8 mouse cellular contexts compared by ENCODE assay signal in genomic region chr10:99261636-99262318, GRCm38 (mm10). TPM values are rescaled to one million over a fixed set of nuclear protein-coding genes. Genes with fewer than 3 reads are reported as not detected.
DNase-seq lines count a peak whose midpoint lies in the region; ATAC-seq and TF ChIP-seq lines count a peak whose summit lies in the region.

No protein-coding gene starts in this region.

- no peaks in the 10 kb centered on the region for H3K27me3 ChIP-seq in heart, embryonic 13.5 days (replicated peaks)
- peaks cover 41% of the 10 kb centered on the region for H3K27me3 ChIP-seq in liver, embryonic 14.5 days (ENCODE audit: control insufficient read depth, insufficient read depth, low read length)
- no peaks in the 10 kb centered on the region for H3K27me3 ChIP-seq in stomach, embryonic 15.5 days (replicated peaks)

- peak overlapping the region; percentile 76 for H3K4me3 ChIP-seq in bone marrow, adult 2 months (replicated peaks; ENCODE audit: control insufficient read depth, low read depth, low read length)
- H3K4me3 ChIP-seq in embryonic fibroblast, embryonic 13.5 days (ENCODE audit: insufficient read depth, low read length): peak overlapping the region; percentile 54
- peak overlapping the region; percentile 95 for H3K4me3 ChIP-seq in heart, embryonic 13.5 days
- peak overlapping the region; percentile 47 to 57 for H3K4me3 ChIP-seq in liver, embryonic 14.5 days (ENCODE audit: insufficient read depth in 1 of 2, low read depth in 2 of 2, low read length in 2 of 2)
- H3K4me3 ChIP-seq in stomach, embryonic 15.5 days (replicated peaks): peak overlapping the region; percentile 69

- peak; percentile 64; the same call in 1 of the 2 replicates for TF ChIP-seq POLR2A in bone marrow, adult 2 months (IDR thresholded peaks at IDR 0.05; ENCODE audit: borderline replicate concordance, control insufficient read depth, low read depth, low read length)
- peak; percentile 75 for TF ChIP-seq POLR2A in embryonic fibroblast, embryonic 13.5 days (IDR thresholded peaks at IDR 0.05; ENCODE audit: low read depth, low read length)

- H3K4me1 ChIP-seq in bone marrow, adult 2 months (ENCODE audit: control insufficient read depth, insufficient read depth, low read length): no peaks in the 10 kb centered on the region; the same call in 1 of the 2 replicates
- no peaks in the 10 kb centered on the region for H3K4me1 ChIP-seq in embryonic fibroblast, embryonic 13.5 days (ENCODE audit: control insufficient read depth, insufficient read depth, low read length)
- peaks cover 23% of the 10 kb centered on the region for H3K4me1 ChIP-seq in heart, embryonic 13.5 days
- H3K4me1 ChIP-seq in liver, embryonic 14.5 days (replicated peaks; ENCODE audit: control insufficient read depth in 2 of 2, insufficient read depth in 2 of 2, low read length in 1 of 2): 0 out of 4 replicates have a peak, but pooled peaks cover 0 to 2% of the 10 kb centered on the region in 2 experiments
- H3K4me1 ChIP-seq in stomach, embryonic 15.5 days: peaks cover 11% of the 10 kb centered on the region; the same call in 1 of the 2 replicates

- peak; percentile 93 for DNase-seq in CD4-positive helper T cell, adult 2 months (ENCODE audit: low read depth, low spot score)
- DNase-seq in kidney, postnatal 10 days: peak; percentile 92
- no peak for DNase-seq in liver, embryonic 14.5 days (ENCODE audit: low read depth in 3 of 3, low spot score in 3 of 3)
- peak; percentile 87 for DNase-seq in neural tube, embryonic 10.5 days (ENCODE audit: extremely low spot score, low spot score)

- peaks cover 12% of the 10 kb centered on the region for H3K36me3 ChIP-seq in heart, embryonic 13.5 days
- H3K36me3 ChIP-seq in liver, embryonic 14.5 days (replicated peaks; ENCODE audit: control insufficient read depth, insufficient read depth, low read depth): no peaks in the 10 kb centered on the region
- no peaks in the 10 kb centered on the region for H3K36me3 ChIP-seq in stomach, embryonic 15.5 days

- TF ChIP-seq CTCF in bone marrow, adult 2 months (IDR thresholded peaks at IDR 0.05; ENCODE audit: control insufficient read depth, insufficient read depth, low read length): no peak
- no peak for TF ChIP-seq CTCF in embryonic fibroblast, embryonic 13.5 days (IDR thresholded peaks at IDR 0.05; ENCODE audit: borderline replicate concordance, insufficient read depth, low read length)
- no peak for TF ChIP-seq CTCF in liver, embryonic 14.5 days (IDR thresholded peaks at IDR 0.05; ENCODE audit: low read depth)

- H3K9ac ChIP-seq in heart, embryonic 13.5 days: peak overlapping the region; percentile 93
- peak overlapping the region; percentile 48 for H3K9ac ChIP-seq in liver, embryonic 14.5 days (replicated peaks)
- H3K9ac ChIP-seq in stomach, embryonic 15.5 days: peak overlapping the region; percentile 80

- no peak for TF ChIP-seq EP300 in liver, embryonic 14.5 days (IDR thresholded peaks at IDR 0.05; ENCODE audit: low read depth)

- under 1% methylated on average over 62 of the region's 62 CpGs for WGBS in bone marrow, adult 2 months
- WGBS in heart, embryonic 13.5 days: under 1% methylated on average over 62 of the region's 62 CpGs
- WGBS in liver, embryonic 14.5 days (ENCODE audit: insufficient replicate concordance): under 1% methylated on average over 54 of the region's 62 CpGs
- WGBS in stomach, embryonic 15.5 days: under 1% methylated on average over 61 of the region's 62 CpGs

- ATAC-seq in heart, embryonic 13.5 days (ENCODE audit: extremely low read depth, insufficient number of reproducible peaks, low FRiP score, low TSS enrichment): peak; percentile 48
- peak; percentile 57 for ATAC-seq in liver, embryonic 14.5 days (ENCODE audit: insufficient read depth)
- ATAC-seq in stomach, embryonic 15.5 days (ENCODE audit: insufficient read depth, low FRiP score, low read depth): peak; percentile 53

- peak overlapping the region; percentile 89 for H3K4me2 ChIP-seq in heart, embryonic 13.5 days
- peak overlapping the region; percentile 63 for H3K4me2 ChIP-seq in liver, embryonic 14.5 days (ENCODE audit: low read depth)
- H3K4me2 ChIP-seq in stomach, embryonic 15.5 days: peak overlapping the region; percentile 88

- H3K9me3 ChIP-seq in heart, embryonic 13.5 days: no peaks in the 10 kb centered on the region
- H3K9me3 ChIP-seq in liver, embryonic 14.5 days (ENCODE audit: control insufficient read depth, low read length): no peaks in the 10 kb centered on the region
- H3K9me3 ChIP-seq in stomach, embryonic 15.5 days: no peaks in the 10 kb centered on the region

- H3K27ac ChIP-seq in bone marrow, adult 2 months (ENCODE audit: control insufficient read depth, insufficient read depth, low read depth, low read length, poor library complexity): peak overlapping the region; percentile 98
- peak overlapping the region; percentile 93 for H3K27ac ChIP-seq in embryonic fibroblast, embryonic 13.5 days (ENCODE audit: insufficient read depth, low read length)
- peak overlapping the region; percentile 99 for H3K27ac ChIP-seq in heart, embryonic 13.5 days (replicated peaks)
- peak overlapping the region; percentile 21; the same call in 1 of the 2 replicates for H3K27ac ChIP-seq in liver, embryonic 14.5 days
- peak overlapping the region; percentile 97 for H3K27ac ChIP-seq in stomach, embryonic 15.5 days

RNA-seq across cellular contexts. Expression of gene Dusp6, which starts 1.3 kb away (rescaled TPM):
- polyA plus RNA-seq in bone marrow, adult 2 months (2011; ENCODE audit: insufficient read depth, insufficient read length, low replicate concordance, missing spikeins): 19.3 and 43.1 TPM in 2 replicates
- 23.2 and 41.3 TPM in 2 replicates for polyA plus RNA-seq in embryonic fibroblast, embryonic 13.5 days (2011; ENCODE audit: insufficient read length, low read depth, missing spikeins)
- 39.4 and 40.6 TPM in 2 replicates for polyA plus RNA-seq in heart, embryonic 13.5 days (2015; fragmentation: Nextera tagmentation; extraction: Ambion mirVana)
- polyA plus RNA-seq in liver, embryonic 14.5 days (2012; rRNA removed): 6.5 and 8.3 TPM in 2 replicates
- polyA plus RNA-seq in liver, embryonic 14.5 days (2014; fragmentation: Nextera tagmentation; extraction: Ambion mirVana): 9.5 and 10.3 TPM in 2 replicates
- polyA plus RNA-seq in stomach, embryonic 15.5 days (2015; fragmentation: Nextera tagmentation; extraction: Ambion mirVana): 35.3 and 36.3 TPM in 2 replicates

Comparison
In these comparisons a context has a peak if more than half of its experiments do, and no peak if none do; other contexts are left out.
1. DNase-seq: peak in CD4-positive helper T cell, adult 2 months (single experiment), kidney, postnatal 10 days (single experiment) and neural tube, embryonic 10.5 days (single experiment); none in liver, embryonic 14.5 days (0 of 3).
2. H3K27ac ChIP-seq: peak in every context shown above with its lines; median percentile 99 in heart, embryonic 13.5 days; 98 in bone marrow, adult 2 months; 97 in stomach, embryonic 15.5 days; 93 in embryonic fibroblast, embryonic 13.5 days; 21 in liver, embryonic 14.5 days.
3. Peak in every context shown above with its lines, with median percentiles within 50 percentile points of each other: H3K4me3 ChIP-seq, ATAC-seq, H3K4me2 ChIP-seq and H3K9ac ChIP-seq.